Mouse (Mus musculus) MEL (cell line): ENCODE results near the gene Sema3d. TPM values are rescaled to one million over a fixed set of nuclear protein-coding genes. Genes with fewer than 3 reads are reported as not detected.

ENCODE experiments used
- DNase-seq: peaks from one replicate; pipeline ENCODE4 v3.0.0; 2011; ENCODE audit warnings: low read depth, low spot score
- H3K27ac ChIP-seq: 2 replicates; pipeline ENCODE4 v1.5.1; 2012; ENCODE audit warnings: low read depth, mild to moderate bottlenecking, control low read depth, low read length, moderate library complexity; ENCODE audit not compliant: control insufficient read depth
- H3K27me3 ChIP-seq, 2 experiments: fragments of 150-350 bp in 1 of 2; sonication (generic) in 1 of 2; 2 replicates each; pipeline ENCODE4 v1.6.1; 2012; ENCODE audit warnings: low read length in 2 of 2, mild to moderate bottlenecking in 2 of 2, improper control_type of control experiment in 1 of 2, moderate library complexity in 1 of 2; ENCODE audit not compliant: insufficient read depth in 2 of 2, control insufficient read depth in 1 of 2
- H3K36me3 ChIP-seq, 2 experiments: 2 replicates each; pipeline ENCODE4 v1.6.1; 2012 to 2014; ENCODE audit warnings: low read length in 2 of 2, improper control_type of control experiment in 1 of 2, inconsistent platforms in 1 of 2, mild to moderate bottlenecking in 1 of 2; ENCODE audit not compliant: insufficient read depth in 2 of 2, control insufficient read depth in 1 of 2
- H3K4me1 ChIP-seq, 2 experiments: fragments of 150-350 bp in 1 of 2; sonication (generic) in 1 of 2; 2 replicates each; pipeline ENCODE4 v1.6.1; 2012; ENCODE audit warnings: low read length in 2 of 2, improper control_type of control experiment in 1 of 2, mild to moderate bottlenecking in 1 of 2; ENCODE audit not compliant: insufficient read depth in 2 of 2, control insufficient read depth in 1 of 2
- H3K4me3 ChIP-seq, 2 experiments: fragments of 150-350 bp in 1 of 2; sonication (generic) in 1 of 2; 2 replicates each; pipeline ENCODE4 v1.5.1; 2012; ENCODE audit warnings: low read depth in 2 of 2, low read length in 2 of 2, mild to moderate bottlenecking in 2 of 2, moderate library complexity in 2 of 2, control low read depth in 1 of 2, improper control_type of control experiment in 1 of 2; ENCODE audit not compliant: control insufficient read depth in 1 of 2, insufficient read depth in 1 of 2
- H3K79me2 ChIP-seq: 2 replicates; pipeline ENCODE4 v1.6.1; 2012; ENCODE audit warnings: mild to moderate bottlenecking, low read length, moderate library complexity; ENCODE audit not compliant: control insufficient read depth, poor library complexity, insufficient read depth
- H3K9ac ChIP-seq: 2 replicates; pipeline ENCODE4 v1.6.1; 2012; ENCODE audit warnings: low read depth, mild to moderate bottlenecking, control low read depth, low read length, moderate library complexity; ENCODE audit not compliant: control insufficient read depth, poor library complexity, severe bottlenecking
- H3K9me3 ChIP-seq: fragments of 150-350 bp; sonication (generic); replicated peaks from 2 replicates; pipeline ENCODE4 v1.6.1; 2012; ENCODE audit warnings: mild to moderate bottlenecking, low read length, improper control_type of control experiment, moderate library complexity; ENCODE audit not compliant: insufficient read depth
- CHD1 ChIP-seq: IDR thresholded peaks from 2 replicates; pipeline ENCODE4 v1.6.1; 2012; ENCODE audit warnings: low read depth, mild to moderate bottlenecking, inconsistent platforms, low read length, improper control_type of control experiment
- CHD2 ChIP-seq: IDR thresholded peaks from 2 replicates; pipeline ENCODE4 v1.6.1; 2011; ENCODE audit warnings: low read length, improper control_type of control experiment
- CTCF ChIP-seq, 3 experiments: IDR thresholded peaks in 2 of 3; conservative IDR thresholded peaks in 1 of 3; 2 replicates each; pipeline ENCODE4 v1.5.1; 2011 to 2012; ENCODE audit warnings: low read length in 3 of 3, low read depth in 2 of 3, mild to moderate bottlenecking in 2 of 3, improper control_type of control experiment in 1 of 3, inconsistent platforms in 1 of 3, mixed read lengths in 1 of 3, moderate library complexity in 1 of 3; ENCODE audit not compliant: control insufficient read depth in 1 of 3, insufficient read depth in 1 of 3, poor library complexity in 1 of 3, severe bottlenecking in 1 of 3
- E2F4 ChIP-seq: IDR thresholded peaks from 2 replicates; pipeline ENCODE4 v1.6.1; 2011; ENCODE audit warnings: low read depth, low read length, improper control_type of control experiment, borderline replicate concordance
- ELF1 ChIP-seq: IDR thresholded peaks from 2 replicates; pipeline ENCODE4 v1.6.1; 2014; ENCODE audit warnings: low read depth, mild to moderate bottlenecking, inconsistent platforms, low read length, improper control_type of control experiment, moderate library complexity
- ETS1 ChIP-seq: IDR thresholded peaks from 2 replicates; pipeline ENCODE4 v1.6.1; 2012; ENCODE audit warnings: low read depth, mild to moderate bottlenecking, inconsistent platforms, low read length, improper control_type of control experiment, moderate library complexity
- GATA1 ChIP-seq: IDR thresholded peaks from 2 replicates; pipeline ENCODE4 v1.6.1; 2011; ENCODE audit warnings: low read depth, low read length, improper control_type of control experiment
- KAT2A ChIP-seq: conservative IDR thresholded peaks from 2 replicates; pipeline ENCODE4 v1.6.1; 2012; ENCODE audit warnings: low read depth, low read length, improper control_type of control experiment, inconsistent platforms
- MEF2A ChIP-seq: IDR thresholded peaks from 2 replicates; pipeline ENCODE4 v1.6.1; 2014; ENCODE audit warnings: low read depth, mild to moderate bottlenecking, inconsistent platforms, low read length, improper control_type of control experiment; ENCODE audit not compliant: poor library complexity, insufficient replicate concordance, severe bottlenecking; ENCODE audit errors: extremely low read depth
- MXI1 ChIP-seq: IDR thresholded peaks from 2 replicates; pipeline ENCODE4 v1.6.1; 2011; ENCODE audit warnings: mild to moderate bottlenecking, low read depth, low read length, improper control_type of control experiment
- MYC ChIP-seq: IDR thresholded peaks from 2 replicates; pipeline ENCODE4 v1.6.1; 2011; ENCODE audit warnings: low read depth, mild to moderate bottlenecking, low read length, improper control_type of control experiment, moderate library complexity
- NELFE ChIP-seq: IDR thresholded peaks from 2 replicates; pipeline ENCODE4 v1.6.1; 2011; ENCODE audit warnings: low read depth, low read length, improper control_type of control experiment
- NRF1 ChIP-seq: IDR thresholded peaks from 2 replicates; pipeline ENCODE4 v1.6.1; 2014; ENCODE audit warnings: low read depth, mild to moderate bottlenecking, inconsistent platforms, low read length, improper control_type of control experiment, moderate library complexity; ENCODE audit not compliant: poor library complexity, insufficient read depth, severe bottlenecking
- POLR2AphosphoS2 ChIP-seq: IDR thresholded peaks from 2 replicates; pipeline ENCODE4 v1.6.1; 2011; ENCODE audit warnings: low read length, improper control_type of control experiment
- SIN3A ChIP-seq: IDR thresholded peaks from 2 replicates; pipeline ENCODE4 v1.6.1; 2012; ENCODE audit warnings: low read length, improper control_type of control experiment, inconsistent platforms
- SMC3 ChIP-seq: IDR thresholded peaks from 2 replicates; pipeline ENCODE4 v1.6.1; 2011; ENCODE audit warnings: low read depth, low read length, improper control_type of control experiment
- TAL1 ChIP-seq: IDR thresholded peaks from 2 replicates; pipeline ENCODE4 v1.6.1; 2012; ENCODE audit warnings: mild to moderate bottlenecking, inconsistent platforms, low read length, moderate library complexity, mixed read lengths
- TBP ChIP-seq: IDR thresholded peaks from 2 replicates; pipeline ENCODE4 v1.8.0; 2011; ENCODE audit warnings: low read depth, low read length, improper control_type of control experiment
- TCF12 ChIP-seq: IDR thresholded peaks from 2 replicates; pipeline ENCODE4 v1.6.1; 2014; ENCODE audit warnings: low read depth, mild to moderate bottlenecking, inconsistent platforms, low read length, improper control_type of control experiment, moderate library complexity
- UBTF ChIP-seq: IDR thresholded peaks from 2 replicates; pipeline ENCODE4 v1.6.1; 2012; ENCODE audit warnings: low read depth, mild to moderate bottlenecking, inconsistent platforms, low read length, improper control_type of control experiment, moderate library complexity, borderline replicate concordance; ENCODE audit not compliant: insufficient read depth
- USF1 ChIP-seq: IDR thresholded peaks from 2 replicates; pipeline ENCODE4 v1.6.1; 2014; ENCODE audit warnings: low read depth, mild to moderate bottlenecking, inconsistent platforms, low read length, improper control_type of control experiment, moderate library complexity
- USF2 ChIP-seq, 2 experiments: IDR thresholded peaks; 2 replicates each; pipeline ENCODE4 v1.6.1; 2011 to 2012; ENCODE audit warnings: improper control_type of control experiment in 2 of 2, low read length in 2 of 2, borderline replicate concordance in 1 of 2, inconsistent platforms in 1 of 2, low read depth in 1 of 2, mild to moderate bottlenecking in 1 of 2; ENCODE audit not compliant: insufficient read depth in 1 of 2
- ZC3H11A ChIP-seq: IDR thresholded peaks from 2 replicates; pipeline ENCODE4 v1.6.1; 2012; ENCODE audit warnings: low read depth, mild to moderate bottlenecking, inconsistent platforms, low read length, improper control_type of control experiment
- ZKSCAN1 ChIP-seq: IDR thresholded peaks from 2 replicates; pipeline ENCODE4 v1.6.1; 2012; ENCODE audit warnings: low read depth, mild to moderate bottlenecking, inconsistent platforms, low read length, improper control_type of control experiment, moderate library complexity
- ZMIZ1 ChIP-seq: IDR thresholded peaks from 2 replicates; pipeline ENCODE4 v1.6.1; 2012; ENCODE audit warnings: low read depth, mild to moderate bottlenecking, inconsistent platforms, low read length, improper control_type of control experiment, moderate library complexity
- ZNF384 ChIP-seq: IDR thresholded peaks from 2 replicates; pipeline ENCODE4 v1.6.1; 2012; ENCODE audit warnings: low read depth, mild to moderate bottlenecking, inconsistent platforms, low read length, improper control_type of control experiment
- polyA plus RNA-seq, 2 experiments: library from polyadenylated mRNA; stranded (reverse) in 1 of 2; unstranded in 1 of 2; fragments of >175 nt in 1 of 2; fragments of >200 nt in 1 of 2; gene quantifications; 2 replicates each; pipeline versions ENCODE4 v1.2.1 to v1.2.4; 2012; ENCODE audit warnings: low replicate concordance in 2 of 2, low read depth in 1 of 2; ENCODE audit not compliant: insufficient read length in 2 of 2, insufficient read depth in 1 of 2, missing spikeins in 1 of 2
- total RNA-seq: library from RNA; depleted of rRNA; stranded (reverse); fragments of 300-350 nt; gene quantifications from 2 replicates; pipeline ENCODE4 v1.2.3, GENCODE M21; 2012

The Sema3d gene
- total and polyA plus RNA-seq, 3 experiments: not detected

GRCm38 (mm10) chr5:12378900-12379299 lies 4.3 kb upstream of the Sema3d start:
- Histone ChIP-seq H3K4me1 (no peaks in the 10 kb centered on the region), H3K36me3 (no peaks in the 10 kb centered on the region), H3K9me3 (no peaks in the 10 kb centered on the region), H3K27ac (no peak overlapping the region), H3K4me3 (no peak overlapping the region), H3K27me3 (no peaks in the 10 kb centered on the region), H3K79me2 (no peaks in the 10 kb centered on the region), H3K9ac (no peak overlapping the region)
- no peak for DNase-seq
- peak in 1 of 3 experiments; percentile 3; a peak in 1 of 6 replicates for TF ChIP-seq CTCF (IDR thresholded peaks at IDR 0.05 in 2 of 3, conservative IDR thresholded peaks at IDR 0.05 in 1 of 3; ENCODE audit: control insufficient read depth in 1 of 3, insufficient read depth in 1 of 3, low read depth in 2 of 3, low read length in 3 of 3, poor library complexity in 1 of 3, severe bottlenecking in 1 of 3)
- TF ChIP-seq POLR2AphosphoS2: no peak
- TF ChIP-seq TBP: no peak
- no peak for TF ChIP-seq ZNF384
- no peak for TF ChIP-seq ZC3H11A
- TF ChIP-seq USF2 (IDR thresholded peaks at IDR 0.05; ENCODE audit: borderline replicate concordance in 1 of 2, insufficient read depth in 1 of 2, low read depth in 1 of 2, low read length in 2 of 2): no peak

- no peaks in the 10 kb centered on the region for H3K9me3 ChIP-seq
- no peaks in the 10 kb centered on the region for H3K4me1 ChIP-seq
- no peaks in the 10 kb centered on the region for H3K36me3 ChIP-seq
- no peak overlapping the region for H3K9ac ChIP-seq
- no peaks in the 10 kb centered on the region for H3K27me3 ChIP-seq
- TF ChIP-seq CHD2 (no peak), TBP (no peak), SIN3A (no peak), MYC (no peak), ZMIZ1 (no peak), UBTF (no peak), KAT2A (no peak), ETS1 (no peak), ZNF384 (no peak), SMC3 (no peak), TAL1 (no peak)
- TF ChIP-seq, all 39 proteins: peak for 0
- Histone ChIP-seq H3K79me2 (no peaks in the 10 kb centered on the region), H3K27ac (no peak overlapping the region), H3K4me3 (no peak overlapping the region)
- DNase-seq: peak; percentile 10
Observed at GRCm38 (mm10) chr5:12382010-12382409, 1.2 kb upstream of the Sema3d start.

GRCm38 (mm10) chr5:12383960-12384285 lies 738 bp downstream of the Sema3d start:
- Histone ChIP-seq H3K36me3 (no peaks in the 10 kb centered on the region), H3K9me3 (no peaks in the 10 kb centered on the region), H3K4me1 (no peaks in the 10 kb centered on the region), H3K27me3 (no peaks in the 10 kb centered on the region), H3K4me3 (no peak overlapping the region), H3K27ac (no peak overlapping the region), H3K9ac (no peak overlapping the region), H3K79me2 (no peaks in the 10 kb centered on the region)
- no peak for DNase-seq
- TF ChIP-seq TAL1: no peak
- no peak for TF ChIP-seq SMC3
- TF ChIP-seq TCF12: no peak
- no peak for TF ChIP-seq GATA1
- TF ChIP-seq MEF2A: no peak
- TF ChIP-seq MXI1: no peak
- no peak for TF ChIP-seq POLR2AphosphoS2
- TF ChIP-seq CHD1: no peak
- no peak for TF ChIP-seq ETS1
- no peak for TF ChIP-seq ZKSCAN1
- no peak for TF ChIP-seq ZC3H11A
- TF ChIP-seq MYC: no peak
- no peak for TF ChIP-seq NRF1
- TF ChIP-seq ELF1: no peak
- no peak for TF ChIP-seq USF1
- TF ChIP-seq NELFE: no peak
- TF ChIP-seq E2F4: no peak
